Mouse (Mus musculus): Measurements from ENCODE around the gene Enoph1.
A peak's percentile ranks its signal among the peaks of the same experiment; 100 is the strongest.

- TF ChIP-seq POLR2A (IDR thresholded peaks at IDR 0.05; ENCODE audit: low read depth, low read length) (peak; percentile 23; the same call in 1 of the 2 replicates), ZC3H11A (IDR thresholded peaks at IDR 0.05; ENCODE audit: low read depth, low read length) (no peak), E2F4 (IDR thresholded peaks at IDR 0.05; ENCODE audit: insufficient replicate concordance, low read depth, low read length) (no peak), CHD2 (IDR thresholded peaks at IDR 0.05; ENCODE audit: low read length) (no peak), UBTF (IDR thresholded peaks at IDR 0.05; ENCODE audit: low read depth, low read length) (no peak), CTCF (conservative IDR thresholded peaks at IDR 0.05 in 1 of 2, IDR thresholded peaks at IDR 0.05 in 1 of 2; ENCODE audit: low read depth in 2 of 2, low read length in 2 of 2) (no peak), MAFK (IDR thresholded peaks at IDR 0.05; ENCODE audit: insufficient replicate concordance, low read length) (no peak), USF2 (conservative IDR thresholded peaks at IDR 0.05; ENCODE audit: low read depth, low read length) (no peak), ZMIZ1 (IDR thresholded peaks at IDR 0.05; ENCODE audit: low read depth, low read length) (no peak), JUND (conservative IDR thresholded peaks at IDR 0.05; ENCODE audit: low read depth, low read length) (no peak)
Observed at GRCm38 (mm10) chr5:100032646-100033045, 7.1 kb upstream of the Enoph1 start.

Measured in CH12.LX (cell line).